Mouse (Mus musculus) liver (tissue): ENCODE data around the gene Slc8a1.

Experiments used
- DNase-seq: peaks from one replicate; pipeline ENCODE4 v3.0.0-alpha.2; 2020; ENCODE audit warnings: mixed read lengths

Slc8a1 gene

GRCm38 (mm10) chr17:81416361-81417114 is 321.6 kb downstream of the Slc8a1 start:
- no peak for DNase-seq

- no peak for DNase-seq
Measured at GRCm38 (mm10) chr17:81412736-81413135, 325.4 kb downstream of the Slc8a1 start.

GRCm38 (mm10) chr17:81404225-81404624 is 334.0 kb downstream of the Slc8a1 start:
- DNase-seq, result no peak

DNA sequence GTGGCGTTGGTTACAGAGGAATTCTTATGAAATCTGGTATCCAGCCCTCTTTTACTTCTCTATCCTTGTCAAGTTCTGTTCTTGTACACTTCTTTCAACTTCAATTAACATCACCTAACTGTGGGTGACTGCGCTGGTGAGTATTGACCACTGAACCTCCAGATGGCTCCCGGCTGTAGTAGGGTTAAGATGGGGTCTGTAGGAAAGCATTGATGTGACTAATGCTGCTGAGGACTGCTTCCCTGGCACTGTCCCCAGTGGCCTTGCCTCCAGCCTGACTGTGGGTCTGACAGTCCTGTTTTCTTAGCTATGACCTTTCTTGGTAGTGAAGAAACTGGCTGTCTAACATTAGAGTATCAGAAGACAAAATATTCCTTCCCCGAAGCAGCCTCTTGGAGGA is 335.1 kb downstream of the Slc8a1 start:
- no peak for DNase-seq

GRCm38 (mm10) chr17:81402636-81403035 is 335.5 kb downstream of the Slc8a1 start:
- no peak for DNase-seq

DNA sequence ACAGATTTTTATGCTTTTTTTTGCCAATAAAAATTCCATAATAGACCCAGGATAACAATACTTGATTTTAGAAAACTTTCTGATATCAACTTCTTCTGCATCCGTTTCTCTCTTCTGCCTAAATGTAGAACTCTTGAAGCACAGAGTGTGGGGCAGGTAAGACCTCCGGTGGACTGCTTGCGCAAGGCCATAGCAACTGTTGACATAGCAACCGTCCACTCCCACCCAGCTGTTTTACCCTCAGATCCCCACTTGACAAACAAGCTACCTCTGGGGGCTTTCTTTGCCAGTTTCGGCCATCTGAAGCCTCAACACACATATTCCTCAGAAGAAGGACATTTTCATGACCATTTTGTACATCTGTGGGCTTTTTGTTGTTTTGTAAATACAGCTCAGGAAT is 337.8 kb downstream of the Slc8a1 start:
- no peak for DNase-seq

DNA sequence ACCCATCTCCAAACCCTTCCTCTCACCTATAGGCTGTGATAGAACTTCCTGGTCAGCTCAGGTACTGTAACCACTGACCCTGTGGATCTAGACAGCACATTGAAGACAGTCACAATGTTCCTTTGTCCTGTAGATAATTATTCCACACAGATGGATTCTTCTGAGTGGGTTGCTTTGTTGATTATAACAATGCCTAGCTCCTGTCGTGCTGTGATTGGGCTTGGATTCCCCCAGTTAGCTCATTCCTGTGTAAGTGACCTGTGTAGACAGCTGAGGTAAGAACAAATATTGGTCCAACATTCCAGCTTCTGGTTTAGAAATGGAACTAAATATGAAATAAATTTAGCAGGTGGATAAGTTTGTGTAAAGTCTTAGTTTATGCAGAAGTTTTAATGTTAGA is 340.7 kb downstream of the Slc8a1 start:
- no peak for DNase-seq

DNA sequence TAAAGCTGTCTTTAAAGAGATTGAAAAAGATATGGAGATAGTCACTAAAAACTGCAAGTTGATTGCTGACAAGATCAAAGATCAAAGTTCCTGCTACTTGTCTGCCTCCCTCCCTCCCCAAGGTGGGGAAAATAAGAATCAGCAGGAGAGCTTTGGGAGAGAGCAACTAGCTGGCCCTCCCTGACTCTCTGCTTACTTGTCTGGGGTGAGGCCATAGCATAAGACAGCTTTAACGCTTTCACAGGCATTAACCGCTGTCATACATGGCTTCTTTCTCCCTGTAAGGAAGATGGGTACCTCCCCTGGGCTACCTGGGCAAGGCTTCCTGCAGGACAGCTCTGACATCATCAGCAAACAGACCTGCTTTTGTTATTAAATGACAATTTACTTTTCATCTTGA is 344.1 kb downstream of the Slc8a1 start:
- DNase-seq, result no peak

DNA sequence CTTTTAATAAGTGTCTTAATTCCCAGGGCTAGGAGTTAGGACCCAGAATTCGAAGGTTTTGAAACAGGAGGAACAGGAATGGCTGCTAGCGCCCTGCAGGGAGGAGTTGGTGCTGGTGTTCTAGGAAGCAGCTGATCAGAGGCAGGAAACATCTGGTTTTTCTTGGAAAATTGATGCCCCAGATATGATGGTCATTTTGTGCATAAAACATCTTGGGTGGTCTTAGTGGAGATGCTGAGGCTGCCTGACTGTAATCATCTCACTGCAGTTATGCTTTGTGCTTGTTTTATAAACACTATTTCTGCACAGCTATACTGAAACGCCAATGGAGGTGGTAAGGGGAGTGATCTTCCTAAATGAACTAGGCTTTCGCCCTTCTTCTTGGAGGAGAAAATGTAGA is 345.1 kb downstream of the Slc8a1 start:
- no peak for DNase-seq

DNA sequence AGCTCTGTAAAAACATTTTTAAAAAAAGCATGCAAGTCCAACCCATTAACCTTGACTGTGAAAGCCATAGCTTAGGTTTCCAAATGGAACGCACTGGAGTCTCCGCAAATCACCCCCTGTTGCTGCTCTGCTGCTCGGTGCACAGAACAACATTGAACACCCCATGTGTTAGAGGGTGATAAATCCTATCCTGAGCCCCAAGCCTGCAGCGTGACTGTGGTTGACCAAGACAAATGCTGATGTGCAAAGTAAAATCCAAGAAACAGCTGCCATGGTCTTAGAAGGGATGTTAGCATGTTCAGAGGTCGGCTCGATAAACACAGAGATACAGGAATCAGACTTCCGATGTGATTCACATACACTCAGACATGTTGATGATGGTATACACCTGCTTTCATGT is 346.7 kb downstream of the Slc8a1 start:
- no peak for DNase-seq

DNA sequence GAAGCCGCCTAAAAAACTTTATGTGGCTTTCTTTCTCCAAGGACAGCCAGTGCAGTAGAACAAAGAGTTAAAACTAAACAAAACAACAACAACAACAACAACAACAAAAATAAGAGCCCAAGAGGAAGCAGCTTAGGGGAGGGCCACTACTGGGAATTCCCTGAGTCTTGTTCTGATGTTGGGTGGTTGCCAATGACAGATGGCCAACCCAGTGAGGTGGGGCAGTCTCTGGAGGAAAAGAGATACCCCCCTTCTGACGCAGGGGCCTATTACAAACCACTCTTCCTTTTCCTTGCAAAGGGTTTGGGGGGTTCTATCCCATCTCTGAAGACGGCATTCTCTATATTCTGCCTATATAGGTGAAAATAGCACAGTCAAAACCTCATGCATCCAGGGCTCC is 347.4 kb downstream of the Slc8a1 start:
- DNase-seq, result no peak

DNA sequence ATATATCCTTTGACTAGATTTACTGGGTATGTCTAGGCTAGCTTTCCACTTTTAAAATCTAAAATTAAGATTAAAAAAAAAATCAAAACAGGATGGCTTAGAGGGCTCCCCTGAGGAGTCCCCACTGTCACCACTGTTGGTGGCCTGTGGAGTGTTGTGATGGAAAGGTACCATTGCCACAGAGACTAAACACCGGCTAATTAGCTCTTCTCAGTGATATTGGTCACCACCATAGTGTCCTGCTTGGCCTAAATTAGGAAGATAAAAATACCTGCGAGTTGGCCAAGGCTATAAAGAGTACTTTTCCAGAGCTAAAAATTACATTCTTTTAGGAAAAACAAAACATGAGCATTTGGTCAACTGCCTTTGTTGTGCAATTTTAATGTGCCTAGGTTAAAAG is 352.1 kb downstream of the Slc8a1 start:
- DNase-seq, result no peak

GRCm38 (mm10) chr17:81385476-81385875 is 352.7 kb downstream of the Slc8a1 start:
- DNase-seq, result no peak

DNA sequence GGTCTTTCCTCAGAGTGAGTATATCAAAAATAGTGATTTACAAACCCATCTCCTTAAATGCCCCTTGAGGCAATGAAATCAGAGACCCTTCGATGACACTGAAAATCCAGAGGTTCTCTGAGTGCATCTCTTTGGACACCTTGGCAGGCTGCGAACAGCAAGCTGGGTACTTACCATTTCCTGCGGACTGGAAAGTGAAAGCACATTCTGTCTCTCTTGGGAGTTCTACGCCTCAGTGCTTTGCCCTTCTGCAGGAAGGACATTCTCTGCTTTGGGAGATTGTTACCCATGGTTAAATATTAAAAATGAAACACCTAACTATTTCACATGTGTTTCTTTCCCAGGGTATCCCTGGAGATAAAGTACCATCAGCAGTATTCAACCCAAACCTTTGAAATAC is 354.7 kb downstream of the Slc8a1 start:
- DNase-seq, result no peak

GRCm38 (mm10) chr17:81378436-81378835 is 359.7 kb downstream of the Slc8a1 start:
- DNase-seq, result no peak

DNA sequence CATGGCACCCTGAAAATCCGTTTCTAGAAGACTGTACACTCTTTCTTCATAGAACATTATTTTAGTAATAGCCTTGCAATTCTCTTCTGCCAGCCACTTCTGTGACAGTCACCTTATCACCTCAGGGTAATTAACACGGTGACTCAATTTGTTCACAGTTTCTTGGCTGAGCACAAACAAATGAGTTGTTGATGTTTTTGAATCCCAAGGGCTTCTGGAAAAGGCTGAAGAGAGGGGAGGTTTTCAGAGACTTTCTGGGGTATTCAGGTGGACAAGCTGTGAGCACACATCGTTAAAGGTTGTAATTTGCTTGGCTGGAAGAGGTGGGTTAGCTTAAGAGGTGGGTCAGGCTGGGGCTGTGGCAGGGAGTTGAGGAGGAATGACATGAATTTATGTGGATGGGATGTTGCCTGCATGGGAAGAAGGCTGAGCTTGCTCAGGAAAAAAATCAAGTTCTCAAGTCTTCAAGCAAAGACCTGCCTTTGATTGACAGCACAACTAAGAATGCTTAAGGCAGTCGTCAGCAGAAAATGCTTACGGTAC is 360.3 kb downstream of the Slc8a1 start:
- no peak for DNase-seq

DNA sequence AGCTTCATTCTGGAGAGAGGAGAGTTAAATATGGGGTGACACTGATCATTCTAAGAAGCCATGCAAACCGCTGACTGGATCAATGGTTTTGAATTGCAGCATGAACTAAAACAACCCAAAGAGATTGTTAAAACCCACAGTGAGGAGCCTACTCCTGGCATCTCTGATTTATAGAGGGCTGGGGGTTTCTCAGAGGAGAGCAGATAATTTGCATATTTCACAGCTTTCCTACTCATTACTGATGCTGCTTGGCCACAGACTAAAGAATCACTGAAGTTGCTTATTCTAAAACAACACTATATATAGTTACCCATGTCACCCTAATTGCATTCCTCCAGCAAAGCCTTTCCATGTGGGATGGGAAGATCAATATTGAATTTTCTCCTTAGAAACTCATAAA is 361.0 kb downstream of the Slc8a1 start:
- DNase-seq, result no peak

GRCm38 (mm10) chr17:81375901-81376300 is 362.3 kb downstream of the Slc8a1 start:
- no peak for DNase-seq

DNA sequence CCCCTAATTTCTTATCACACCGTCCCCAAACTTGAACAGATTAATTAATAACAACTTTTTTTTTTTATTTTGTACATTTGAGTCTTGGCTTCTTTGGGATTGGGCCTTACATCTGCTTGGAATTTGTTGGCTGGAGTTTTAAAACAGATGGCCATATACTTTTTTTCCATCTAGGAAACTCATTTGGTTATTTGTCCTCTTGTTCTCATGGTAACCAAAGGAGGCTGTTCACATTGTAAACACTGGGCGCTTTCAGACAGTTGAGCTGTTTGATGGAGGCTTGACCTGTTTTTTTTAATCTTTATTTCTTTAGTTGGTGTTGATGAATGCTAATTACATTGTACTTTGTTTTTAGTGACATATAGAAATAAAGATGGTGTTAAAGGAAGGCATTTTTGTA is 369.1 kb downstream of the Slc8a1 start:
- DNase-seq, result no peak

- DNase-seq, result no peak
Measured at GRCm38 (mm10) chr17:81368503-81368902, 369.7 kb downstream of the Slc8a1 start.

DNA sequence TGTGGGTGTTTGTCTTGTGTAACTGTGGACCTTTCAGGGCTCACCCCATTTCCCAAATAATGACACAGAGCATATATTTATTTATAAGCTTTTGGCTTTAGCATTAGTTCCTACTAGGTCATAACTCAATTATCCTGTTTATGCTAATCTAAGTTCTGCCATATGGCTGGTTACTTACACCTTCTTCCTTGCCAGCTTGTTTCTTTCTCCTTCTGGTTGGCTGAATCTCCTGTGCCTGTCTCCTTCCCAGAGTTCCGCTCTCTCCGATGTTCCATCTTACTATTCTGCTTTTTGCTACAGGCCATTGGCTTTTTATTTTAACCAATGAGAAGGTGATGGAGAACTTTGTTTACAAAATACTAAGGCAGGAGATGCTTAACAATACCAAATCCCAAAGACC is 374.8 kb downstream of the Slc8a1 start:
- no peak for DNase-seq

GRCm38 (mm10) chr17:81360571-81360970 is 377.6 kb downstream of the Slc8a1 start:
- no peak for DNase-seq

DNA sequence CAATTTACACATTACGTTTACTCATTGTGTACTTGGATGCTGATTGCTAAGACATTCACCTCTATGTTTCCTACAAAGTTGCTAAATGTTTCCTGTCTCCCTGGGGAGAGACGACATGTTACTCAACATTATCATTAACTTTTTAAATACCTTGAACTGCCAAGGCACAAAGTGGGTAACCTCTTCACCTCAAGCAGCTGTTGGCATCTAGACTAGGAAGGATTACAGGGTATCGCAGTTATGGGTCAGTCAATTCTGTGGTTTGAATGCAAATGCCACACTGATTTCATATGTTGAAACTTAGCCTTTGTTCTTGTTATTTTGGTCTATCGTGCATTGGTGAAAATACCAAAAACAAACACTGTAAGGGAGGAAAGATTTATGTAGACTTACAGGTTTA is 378.1 kb downstream of the Slc8a1 start:
- DNase-seq, result no peak

- no peak for DNase-seq
Measured at GRCm38 (mm10) chr17:81336024-81336754, 402.0 kb downstream of the Slc8a1 start.
